Mouse (Mus musculus): ENCODE data around the gene Xrn2.
A peak's percentile ranks its signal among the peaks of the same experiment; 100 is the strongest.
"Not testable (repeated sequence)": the region's sequence is repeated elsewhere in the genome, so short reads cannot be mapped to it uniquely, and the experiment has no call there.

The Xrn2 gene

DNA sequence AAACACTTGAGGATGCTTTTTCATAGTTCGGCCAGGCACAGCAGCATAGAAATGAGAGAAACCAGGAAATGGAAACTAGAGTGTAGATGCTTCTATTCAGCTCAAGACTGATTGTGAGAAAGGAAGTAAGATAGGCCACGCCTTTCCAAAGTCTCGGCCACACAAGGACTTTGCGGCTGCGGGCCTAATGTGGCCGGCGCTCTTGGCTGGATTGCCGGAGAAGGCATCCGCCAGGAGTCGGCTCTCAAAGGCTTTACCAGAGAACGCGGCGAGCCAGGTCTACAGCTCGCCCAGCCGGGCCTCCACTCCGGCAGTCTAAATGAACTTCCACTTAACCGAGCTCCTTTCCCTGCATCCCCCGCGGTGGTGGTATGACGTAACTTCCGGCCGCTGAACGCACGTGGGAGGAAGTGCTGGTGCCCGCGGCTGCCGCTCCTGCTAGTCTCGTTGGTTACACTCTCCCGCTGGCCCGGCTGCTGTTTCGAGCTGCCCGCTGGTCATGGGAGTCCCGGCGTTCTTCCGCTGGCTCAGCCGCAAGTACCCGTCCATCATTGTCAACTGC is at the start of gene Xrn2:
Gene Xrn2 (plus strand): TSS at position 374 of the 562 bp plus-strand sequence.
- DNase-seq (ENCODE audit: low spot score in 2 of 2) = peak; percentile 94 to 96

DNA sequence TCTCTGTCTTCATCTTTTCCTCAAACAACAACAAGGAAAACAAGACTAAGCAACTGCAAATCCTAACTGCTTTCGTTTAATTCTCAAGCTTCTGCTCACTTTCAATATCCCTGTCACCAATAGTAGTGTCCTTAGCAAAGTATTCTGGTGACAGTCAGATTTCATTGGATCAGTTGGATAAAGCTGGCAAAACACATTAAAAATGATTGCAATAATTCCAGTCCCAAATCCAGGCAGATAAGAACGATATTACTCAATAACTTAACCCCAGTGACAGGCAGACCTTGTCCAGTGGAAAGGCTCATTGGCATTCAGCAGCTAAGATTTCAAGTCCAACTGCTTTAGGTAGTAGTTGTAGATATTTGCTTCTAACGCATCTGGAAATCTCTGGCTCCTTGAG is 37.8 kb upstream of the Xrn2 start:
- DNase-seq (ENCODE audit: low spot score in 2 of 2) = no peak

DNA sequence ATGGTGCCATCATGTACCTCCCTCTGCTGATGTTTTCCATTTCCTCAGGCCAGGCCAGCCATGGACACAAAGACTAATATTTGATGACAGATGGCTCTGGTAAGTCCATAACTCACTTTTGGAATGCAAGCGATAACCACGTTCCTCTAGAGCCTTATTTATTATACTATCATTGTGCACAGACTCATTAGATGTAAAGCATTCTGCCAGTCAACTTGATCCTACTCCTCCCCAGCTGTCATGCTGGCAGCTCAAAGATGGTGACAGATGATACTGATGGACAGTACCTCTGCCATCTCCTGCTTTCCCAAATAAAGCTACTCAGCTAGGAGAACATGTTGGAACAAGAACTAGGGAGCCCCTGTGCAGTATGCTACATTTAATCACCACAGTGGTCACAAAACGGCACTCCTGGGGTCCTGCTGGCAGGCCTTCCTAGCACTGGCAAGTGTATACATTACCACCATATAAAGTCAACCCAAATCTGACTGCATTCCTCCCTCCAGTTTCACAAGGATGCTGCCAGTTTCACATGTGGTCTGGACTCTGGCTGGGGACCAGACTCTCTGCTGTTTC is 37.3 kb upstream of the Xrn2 start:
- no peak for DNase-seq (ENCODE audit: low spot score in 2 of 2)

DNA sequence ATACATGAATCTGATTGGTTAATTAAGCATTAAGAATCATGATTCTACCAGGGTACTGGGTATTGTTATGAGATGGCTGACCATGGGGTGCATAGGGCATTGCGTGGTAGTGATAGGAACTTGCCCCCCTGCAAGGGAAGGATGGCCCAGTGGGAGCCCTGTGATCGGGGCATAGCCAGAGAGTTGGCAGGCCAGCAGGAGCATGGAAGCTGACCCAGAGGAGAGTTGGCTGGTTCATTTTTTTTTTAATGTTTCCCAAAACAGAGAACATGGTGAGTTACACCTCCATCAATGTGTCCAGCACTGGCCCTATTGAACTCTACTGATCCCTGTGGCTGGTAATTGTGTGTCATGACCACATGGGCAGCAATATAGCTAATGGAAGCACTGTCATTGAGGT is 30.0 kb upstream of the Xrn2 start:
- DNase-seq (ENCODE audit: low spot score in 2 of 2) = no peak

DNA sequence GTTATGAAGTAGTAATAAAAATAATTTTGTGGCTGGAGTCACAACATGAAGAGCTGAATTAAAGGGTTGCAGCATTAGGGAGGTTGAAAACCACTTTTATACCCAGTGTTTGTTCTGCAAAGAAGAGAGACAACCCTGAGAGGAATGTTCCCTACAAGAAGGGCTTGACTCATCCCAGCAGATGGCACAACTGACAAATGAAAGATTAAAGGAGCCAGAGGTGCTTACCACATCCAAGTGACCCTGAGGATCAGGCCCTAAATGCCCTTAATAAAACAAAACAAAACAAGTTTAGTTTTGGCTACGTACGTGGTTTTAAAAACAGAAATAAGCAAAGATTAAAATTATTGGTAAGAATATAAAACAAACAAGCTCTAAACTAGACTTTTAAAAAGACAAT is 28.0 kb upstream of the Xrn2 start:
- DNase-seq (ENCODE audit: low spot score in 2 of 2) = no peak

DNA sequence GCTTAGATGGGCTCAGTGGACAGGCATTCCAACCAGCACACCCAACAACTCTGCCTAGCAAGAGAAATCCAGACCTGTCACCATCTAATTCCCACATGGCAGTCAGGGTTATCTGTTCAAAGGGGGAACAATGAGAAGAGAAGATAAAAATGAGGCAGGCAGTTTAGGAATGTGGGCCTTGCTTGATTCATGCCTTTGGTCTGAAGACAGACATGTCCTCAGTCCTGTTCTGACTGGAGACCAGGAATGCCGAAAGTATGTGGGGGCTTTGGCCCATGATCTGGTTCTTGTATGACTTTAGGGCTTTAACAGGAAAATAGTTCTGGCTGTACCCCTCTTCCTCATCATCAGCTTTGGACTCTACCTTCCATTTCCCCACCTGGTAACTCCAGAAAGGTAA is 27.0 kb upstream of the Xrn2 start:
- no peak for DNase-seq (ENCODE audit: low spot score in 2 of 2)

DNA sequence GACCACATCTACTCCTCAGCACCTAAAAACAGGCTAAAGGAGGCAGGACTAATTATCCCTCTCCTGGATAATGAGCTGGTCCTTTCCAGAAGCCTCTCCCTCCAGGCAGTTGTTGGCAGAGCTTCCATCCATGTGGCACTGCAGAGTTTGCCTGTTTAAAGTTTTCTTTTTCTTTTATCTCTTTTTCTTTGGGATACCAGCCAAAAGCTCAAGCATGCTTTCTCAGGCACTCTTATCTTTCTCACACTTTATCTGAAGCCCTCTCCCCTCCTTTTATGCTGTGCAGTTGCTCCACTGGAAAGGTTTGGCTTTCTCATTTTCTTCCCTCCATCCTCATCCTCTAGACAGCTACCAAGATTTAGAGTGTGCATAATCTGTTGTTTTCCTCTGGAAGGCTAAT is 26.4 kb upstream of the Xrn2 start:
- no peak for DNase-seq (ENCODE audit: low spot score in 2 of 2)

DNA sequence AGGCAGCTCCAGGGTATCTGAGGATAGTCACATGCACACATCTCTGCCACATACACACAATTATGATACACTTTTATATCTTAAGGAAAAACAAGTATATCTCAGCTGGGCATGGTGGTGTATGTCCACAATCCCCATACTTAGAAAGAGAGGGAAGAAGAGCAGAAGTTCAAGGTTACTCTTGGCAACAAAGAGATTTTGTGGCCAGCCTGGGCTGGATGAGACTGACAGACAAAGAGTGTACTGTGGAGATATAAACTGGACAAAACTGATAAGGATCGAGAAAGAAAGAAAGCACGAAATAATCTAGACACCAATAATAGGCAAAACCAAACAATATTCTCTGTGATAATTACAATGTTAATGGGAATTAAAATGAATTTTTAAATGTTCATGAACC is 5.5 kb upstream of the Xrn2 start:
- DNase-seq (ENCODE audit: low spot score in 2 of 2) = no peak

DNA sequence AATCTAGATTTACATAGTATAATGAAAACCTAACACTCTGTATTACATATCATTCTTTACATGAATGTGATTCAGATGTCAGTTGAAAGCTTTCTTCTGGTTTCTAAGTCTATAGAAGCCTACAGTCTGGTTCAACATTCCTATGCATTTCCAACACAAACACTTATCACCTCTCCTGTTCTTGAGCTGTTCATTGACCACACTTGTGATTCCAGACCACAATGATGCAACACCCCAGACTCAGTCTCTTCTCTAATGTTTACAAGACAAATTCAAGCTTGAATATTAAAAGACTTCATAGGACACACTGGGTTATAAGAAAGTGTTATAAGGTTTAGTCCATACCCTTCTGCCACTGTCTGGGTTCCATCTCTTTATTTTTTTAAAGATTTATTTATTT is 3.7 kb upstream of the Xrn2 start:
- no peak for DNase-seq (ENCODE audit: low spot score in 2 of 2)

DNA sequence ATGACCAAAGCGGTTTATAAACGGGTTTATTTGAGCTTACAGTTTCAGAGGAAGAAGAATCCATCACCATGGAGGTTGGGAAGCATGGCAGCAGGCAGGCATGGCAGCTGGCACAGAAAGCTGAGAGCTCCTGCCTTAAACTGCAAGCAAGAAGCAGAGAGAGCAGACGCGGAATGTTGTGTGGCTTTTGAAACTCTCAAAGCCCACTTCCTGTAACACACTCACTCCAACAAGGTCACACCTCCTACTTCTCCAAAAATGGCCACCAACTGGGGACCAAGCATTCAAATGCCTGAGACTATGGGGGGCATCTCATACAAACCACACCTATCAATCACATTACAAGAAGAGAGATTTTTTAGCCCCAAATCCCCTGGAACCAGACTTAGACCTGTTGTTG is 2.7 kb upstream of the Xrn2 start:
- peak in 1 of 2 experiments; percentile 3 for DNase-seq (ENCODE audit: low spot score in 2 of 2)

DNA sequence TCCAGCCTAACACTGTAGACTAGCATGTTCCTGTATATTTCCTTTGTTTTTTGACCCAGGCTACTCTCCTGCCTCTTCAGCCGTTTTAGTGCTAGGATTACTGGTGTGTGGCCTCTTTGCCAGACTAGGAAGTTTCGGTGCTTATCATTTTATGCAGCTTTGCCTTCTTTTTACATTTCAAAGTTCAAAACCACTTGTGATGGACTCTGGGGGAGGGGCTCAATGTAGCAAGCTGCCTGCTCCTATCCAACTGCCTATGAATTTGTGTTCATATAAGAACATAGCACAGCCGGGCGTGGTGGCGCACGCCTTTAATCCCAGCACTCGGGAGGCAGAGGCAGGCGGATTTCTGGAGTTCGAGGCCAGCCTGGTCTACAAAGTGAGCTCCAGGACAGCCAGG is 1.8 kb upstream of the Xrn2 start:
- no peak for DNase-seq (ENCODE audit: low spot score in 2 of 2)

DNA sequence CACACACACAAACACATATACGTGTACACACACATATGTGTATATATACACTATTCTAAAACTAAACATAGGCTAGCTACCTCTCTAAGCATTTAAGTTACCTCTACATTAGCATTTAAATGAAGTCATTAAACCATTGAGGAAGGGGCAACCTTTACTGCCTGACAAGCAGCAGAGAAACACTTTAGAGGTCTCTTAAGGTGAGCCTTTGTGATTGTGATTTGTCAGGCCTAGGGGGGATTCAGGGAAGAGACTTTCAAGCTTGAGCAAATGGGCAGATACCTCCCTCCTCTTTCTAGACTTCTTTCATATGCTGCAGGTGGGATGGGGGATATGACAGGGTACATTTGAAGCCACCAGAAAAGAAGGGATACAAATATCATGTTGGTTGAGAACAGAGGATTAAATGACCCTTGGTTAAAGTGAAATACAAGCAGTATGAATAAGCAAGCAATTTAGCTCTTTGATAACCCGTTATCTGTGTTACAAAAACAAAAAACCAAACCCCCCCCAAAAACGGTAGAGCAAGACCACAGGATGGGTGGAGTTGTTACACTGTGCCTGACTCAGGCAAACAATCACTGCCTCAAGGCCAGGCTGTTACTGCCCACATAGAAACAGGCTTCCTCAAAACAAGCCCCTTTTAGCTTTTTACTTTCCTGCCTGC is 1.2 kb upstream of the Xrn2 start:
- peak in 1 of 2 experiments; percentile 5 for DNase-seq (ENCODE audit: low spot score in 2 of 2)

DNA sequence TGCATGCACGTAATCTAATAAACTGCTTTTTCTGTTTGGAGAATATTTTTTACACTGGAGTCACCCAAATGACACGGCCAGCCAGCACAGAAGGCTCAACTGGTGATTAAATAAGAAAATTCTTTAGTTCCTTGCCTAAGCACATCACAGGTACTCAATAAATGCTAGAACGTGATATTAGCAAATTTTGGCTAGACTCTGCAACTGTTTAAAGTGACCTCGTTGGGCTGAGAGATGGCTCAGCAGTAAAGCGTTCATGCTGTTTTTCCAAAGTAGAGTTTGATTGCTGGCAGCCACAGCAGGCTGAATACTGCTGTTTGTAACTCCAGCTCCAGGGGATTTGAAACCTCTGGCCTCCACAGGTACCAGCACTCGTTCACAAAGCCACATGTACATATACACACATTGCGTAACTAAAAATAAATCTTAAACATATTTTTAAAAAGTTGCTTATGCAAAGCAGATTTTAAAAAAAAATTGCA is 614 bp upstream of the Xrn2 start:
- peak in 1 of 2 experiments; percentile 5 for DNase-seq (ENCODE audit: low spot score in 2 of 2)

DNA sequence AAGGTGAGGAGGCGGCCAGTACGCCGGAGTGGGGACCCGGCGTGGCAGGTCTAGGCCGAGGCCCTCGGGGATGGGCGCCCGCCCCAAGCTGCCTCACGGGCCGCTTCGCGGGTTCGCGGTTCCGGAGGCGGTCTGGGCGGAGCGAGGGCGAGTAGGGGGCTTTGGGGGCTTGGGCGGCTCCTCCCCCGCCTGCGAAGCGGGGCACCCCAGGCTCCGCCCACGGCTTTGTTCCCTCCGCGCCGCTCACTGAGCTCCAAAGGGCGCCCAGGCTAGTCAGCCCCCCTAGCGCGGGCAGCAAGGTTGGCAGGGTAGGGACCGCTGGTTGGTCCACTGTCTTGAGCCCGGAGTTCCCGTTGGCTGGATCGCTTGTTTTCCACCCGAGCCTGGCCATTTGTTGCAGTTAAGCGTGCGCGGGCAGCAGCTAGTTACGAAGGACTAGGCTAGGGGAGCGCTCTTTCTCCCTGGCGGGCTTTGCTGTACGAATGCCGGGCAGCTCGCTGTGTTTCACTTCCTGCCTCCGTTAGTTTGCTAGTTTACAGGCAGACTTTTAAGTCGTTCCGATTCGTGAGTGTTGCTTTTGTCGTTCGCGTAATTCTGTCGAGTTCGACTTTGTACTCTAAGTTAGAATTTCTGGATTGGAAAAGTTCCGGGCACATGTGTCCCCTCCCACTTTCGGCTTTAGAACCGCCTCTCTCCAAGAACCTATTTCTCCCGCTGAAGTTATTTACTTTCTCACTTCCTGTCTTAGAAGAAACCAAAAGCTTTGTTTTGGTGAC is 586 bp downstream of the Xrn2 start:
- peak; percentile 82 to 87 for DNase-seq (ENCODE audit: low spot score in 2 of 2)

DNA sequence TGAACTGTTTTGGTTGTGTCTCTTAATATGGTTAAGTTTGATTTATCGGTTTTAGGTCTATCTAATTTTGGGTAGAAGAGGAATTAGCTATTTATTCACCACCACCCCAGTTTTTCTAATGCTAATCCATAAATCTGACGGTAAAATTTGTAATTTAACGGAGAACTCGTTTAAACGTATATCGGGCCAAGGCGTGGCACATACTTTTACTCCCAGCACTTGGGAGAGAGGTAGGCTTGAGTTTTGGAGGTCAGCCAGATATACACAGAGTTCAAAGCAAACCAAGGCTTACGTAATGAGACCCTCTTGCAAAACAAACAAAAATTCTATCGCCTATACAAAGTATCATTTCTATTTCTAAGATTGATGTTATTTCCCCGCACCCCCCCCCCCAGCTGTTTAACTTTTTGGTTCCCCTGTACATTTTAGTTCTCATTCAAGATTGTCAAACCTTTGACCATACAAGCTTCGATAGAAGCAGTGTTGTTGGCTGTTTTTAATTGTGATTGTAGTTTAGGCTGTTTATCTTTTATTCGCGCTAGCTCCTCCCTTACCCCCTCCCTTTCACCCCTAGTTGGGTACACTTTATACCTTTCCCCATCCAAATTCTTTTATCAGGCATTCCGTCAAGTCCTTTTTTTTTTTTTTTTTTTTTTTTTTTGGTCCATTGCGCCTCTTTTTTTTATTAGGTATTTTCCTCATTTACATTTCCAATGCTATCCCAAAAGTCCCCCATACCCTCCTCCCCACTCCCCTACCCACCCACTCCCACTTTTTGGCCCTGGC is 1.5 kb downstream of the Xrn2 start:
- DNase-seq (ENCODE audit: low spot score in 2 of 2) = peak in 1 of 2 experiments; percentile 5

DNA sequence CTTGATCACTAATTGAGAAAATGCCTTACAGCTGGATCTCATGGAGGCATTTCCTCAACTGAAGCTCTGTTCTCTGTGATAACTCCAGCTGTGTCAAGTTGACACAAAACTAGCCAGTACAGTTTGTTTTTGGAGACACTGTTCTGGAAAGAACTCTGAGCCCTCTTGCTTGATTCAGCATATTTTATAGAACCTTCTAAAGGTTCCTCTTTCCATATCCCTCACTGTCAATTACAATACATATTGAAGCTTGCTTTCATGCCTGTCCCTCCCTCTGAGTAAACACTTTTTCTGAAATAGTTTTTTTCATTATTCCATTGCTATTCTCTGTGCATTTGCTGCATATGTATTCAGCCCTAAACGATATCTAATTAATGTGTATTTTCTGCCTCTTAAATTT is 9.2 kb downstream of the Xrn2 start:
- not testable (repeated sequence) for DNase-seq (ENCODE audit: low spot score in 2 of 2)

DNA sequence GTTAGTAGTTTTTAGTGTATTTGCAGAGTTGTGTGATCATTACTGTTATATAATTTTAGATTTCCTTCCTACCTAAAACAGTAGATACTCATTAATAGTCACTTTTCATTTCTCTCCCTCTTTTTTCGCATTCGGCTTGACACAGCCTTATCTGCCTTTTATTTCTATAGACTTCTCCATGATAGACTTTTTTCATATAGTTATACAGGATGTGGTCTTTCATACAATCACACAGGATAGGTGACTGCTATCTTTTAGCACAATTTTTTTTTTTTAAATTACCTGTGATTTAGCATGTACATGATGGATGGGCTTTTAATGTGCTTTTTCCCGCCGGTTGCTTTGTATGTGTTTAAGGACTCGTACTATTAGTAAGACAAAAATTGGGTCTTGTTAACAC is 10.3 kb downstream of the Xrn2 start:
- DNase-seq (ENCODE audit: low spot score in 2 of 2) = no peak

DNA sequence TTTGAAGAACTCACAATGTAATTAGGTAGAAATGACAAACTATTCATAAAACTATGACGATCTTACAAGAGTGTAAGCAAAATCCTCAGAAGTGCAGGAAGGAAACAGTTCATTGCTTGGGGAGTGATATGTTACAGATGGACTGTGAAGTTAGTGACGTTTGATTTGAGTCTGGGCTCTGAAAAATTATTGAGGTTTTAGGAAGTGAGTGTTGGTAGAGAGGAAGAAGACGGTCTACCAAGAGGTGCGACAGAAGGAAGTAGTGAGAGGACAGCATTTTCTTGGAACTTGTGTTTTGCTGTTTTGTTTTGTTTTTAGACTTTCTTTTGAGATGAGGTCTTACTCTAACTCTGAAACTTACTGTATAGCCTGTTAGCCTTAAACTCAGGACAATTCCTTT is 10.8 kb downstream of the Xrn2 start:
- DNase-seq (ENCODE audit: low spot score in 2 of 2) = no peak

DNA sequence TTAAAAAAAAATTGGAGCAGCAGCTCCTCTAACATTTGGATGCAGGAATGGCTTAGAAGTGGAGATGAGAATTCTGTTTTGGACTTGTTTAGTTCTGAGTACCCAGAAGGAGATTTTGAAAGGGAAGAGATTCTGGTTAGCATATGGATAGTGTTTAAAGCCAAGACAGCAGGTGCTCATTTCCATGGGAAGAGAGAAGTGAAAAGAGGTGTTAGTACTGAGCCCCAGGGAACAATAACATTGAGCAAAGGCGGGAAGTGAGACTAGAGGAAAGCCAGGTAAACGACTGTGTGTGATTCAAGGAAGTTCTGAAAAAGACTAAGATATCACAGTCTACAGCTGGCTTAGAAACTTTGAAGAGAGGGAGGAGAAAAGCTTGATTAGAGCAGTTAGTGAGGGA is 20.3 kb downstream of the Xrn2 start:
- no peak for DNase-seq (ENCODE audit: low spot score in 2 of 2)

DNA sequence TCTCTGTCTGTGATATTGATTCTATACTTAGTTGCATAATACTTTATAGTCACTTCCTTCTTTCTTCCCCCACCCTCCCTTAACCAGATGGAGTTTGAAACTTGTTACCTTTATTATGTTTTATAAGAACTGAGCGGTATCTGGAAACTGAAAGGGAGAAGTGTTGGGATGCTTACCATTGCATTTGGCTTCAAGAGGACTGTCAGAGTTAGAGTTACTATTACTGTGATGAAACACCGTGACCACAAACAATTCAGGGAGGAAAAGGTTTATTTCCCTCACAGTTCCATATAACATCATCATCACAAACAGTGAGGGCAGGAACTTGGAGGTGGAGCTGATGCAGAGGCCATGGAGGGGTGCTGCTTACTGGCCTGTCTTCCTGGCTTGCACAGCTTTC is 23.1 kb downstream of the Xrn2 start:
- no peak for DNase-seq (ENCODE audit: low spot score in 2 of 2)

DNA sequence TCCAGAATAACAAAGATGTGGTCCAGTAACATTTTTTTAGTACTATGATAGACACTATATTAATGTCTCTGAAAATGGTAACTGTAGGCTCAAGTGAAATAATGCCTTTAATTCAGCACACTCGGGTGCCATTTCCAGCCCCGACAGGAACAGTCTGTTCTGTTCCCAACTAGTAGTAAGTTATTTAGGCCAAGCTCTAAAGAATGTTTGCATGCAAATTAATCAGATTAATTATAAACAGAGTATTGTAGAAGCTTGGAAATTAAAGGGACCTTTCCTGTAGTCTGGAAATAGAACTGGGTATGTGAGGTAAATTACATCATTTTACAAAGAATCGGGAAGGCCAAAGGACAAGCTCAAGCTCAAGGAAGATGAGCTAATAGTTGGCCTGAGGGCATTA is 34.3 kb downstream of the Xrn2 start:
- no peak for DNase-seq (ENCODE audit: low spot score in 2 of 2)

Measured in thymus, postnatal 10 days (tissue).